Mouse (Mus musculus): ENCODE results near the gene Klhdc7a.

Klhdc7a gene

GRCm38 (mm10) chr4:139930885-139931284 lies 36.9 kb downstream of the Klhdc7a start:
- peaks cover 64% of the 10 kb centered on the region for H3K27me3 ChIP-seq (ENCODE audit: insufficient read depth, low read length)
- H3K4me3 ChIP-seq (replicated peaks; ENCODE audit: low read length) = no peak overlapping the region
- no peaks in the 10 kb centered on the region for H3K9me3 ChIP-seq (ENCODE audit: low read length)
- H3K36me3 ChIP-seq (ENCODE audit: insufficient read depth, low read length) = no peaks in the 10 kb centered on the region
- TF ChIP-seq POU5F1 (IDR thresholded peaks at IDR 0.05; ENCODE audit: borderline replicate concordance, low read length) (no peak), CTCF (conservative IDR thresholded peaks at IDR 0.05; ENCODE audit: low read length) (no peak), NANOG (IDR thresholded peaks at IDR 0.05; ENCODE audit: borderline replicate concordance, low read length) (no peak)
- H3K4me1 ChIP-seq (replicated peaks; ENCODE audit: low read depth, low read length) = peaks cover 35% of the 10 kb centered on the region

- H3K4me3 ChIP-seq (replicated peaks; ENCODE audit: low read length) = 0 out of 2 replicates have a peak overlapping the region, but pooled peaks have one; percentile 26
- TF ChIP-seq CTCF (conservative IDR thresholded peaks at IDR 0.05; ENCODE audit: low read length) = no peak
- TF ChIP-seq NANOG (IDR thresholded peaks at IDR 0.05; ENCODE audit: borderline replicate concordance, low read length) = no peak
- TF ChIP-seq POU5F1 (IDR thresholded peaks at IDR 0.05; ENCODE audit: borderline replicate concordance, low read length) = no peak
- peaks cover 58% of the 10 kb centered on the region for H3K27me3 ChIP-seq (ENCODE audit: insufficient read depth, low read length)
- H3K9me3 ChIP-seq (ENCODE audit: low read length) = peaks cover 7% of the 10 kb centered on the region; the same call in 1 of the 2 replicates
- no peaks in the 10 kb centered on the region for H3K36me3 ChIP-seq (ENCODE audit: insufficient read depth, low read length)
- H3K4me1 ChIP-seq (replicated peaks; ENCODE audit: low read depth, low read length) = peaks cover 38% of the 10 kb centered on the region
These were observed 41.7 kb downstream of the Klhdc7a start for GRCm38 (mm10) chr4:139926161-139926561.

- peak overlapping the region; percentile 51 for H3K4me3 ChIP-seq (replicated peaks; ENCODE audit: low read length)
- H3K36me3 ChIP-seq (ENCODE audit: insufficient read depth, low read length) = no peaks in the 10 kb centered on the region
- H3K4me1 ChIP-seq (replicated peaks; ENCODE audit: low read depth, low read length) = peaks cover 35% of the 10 kb centered on the region
- peaks cover 54% of the 10 kb centered on the region for H3K27me3 ChIP-seq (ENCODE audit: insufficient read depth, low read length)
- TF ChIP-seq CTCF (conservative IDR thresholded peaks at IDR 0.05; ENCODE audit: low read length) (peak; percentile 92), POU5F1 (IDR thresholded peaks at IDR 0.05; ENCODE audit: borderline replicate concordance, low read length) (no peak), NANOG (IDR thresholded peaks at IDR 0.05; ENCODE audit: borderline replicate concordance, low read length) (no peak)
- peaks cover 7% of the 10 kb centered on the region; the same call in 1 of the 2 replicates for H3K9me3 ChIP-seq (ENCODE audit: low read length)
These were observed 42.3 kb downstream of the Klhdc7a start for GRCm38 (mm10) chr4:139925275-139926160.

- no peak for TF ChIP-seq CTCF (conservative IDR thresholded peaks at IDR 0.05; ENCODE audit: low read length)
- no peak for TF ChIP-seq POU5F1 (IDR thresholded peaks at IDR 0.05; ENCODE audit: borderline replicate concordance, low read length)
- TF ChIP-seq NANOG (IDR thresholded peaks at IDR 0.05; ENCODE audit: borderline replicate concordance, low read length) = no peak
- Histone ChIP-seq H3K9me3 (ENCODE audit: low read length) (no peaks in the 10 kb centered on the region), H3K36me3 (ENCODE audit: insufficient read depth, low read length) (no peaks in the 10 kb centered on the region), H3K27me3 (ENCODE audit: insufficient read depth, low read length) (peaks cover 64% of the 10 kb centered on the region), H3K4me1 (replicated peaks; ENCODE audit: low read depth, low read length) (no peaks in the 10 kb centered on the region), H3K4me3 (replicated peaks; ENCODE audit: low read length) (no peak overlapping the region)
These were observed 51.1 kb downstream of the Klhdc7a start for GRCm38 (mm10) chr4:139916731-139917130.
